Mouse (Mus musculus): ENCODE measurements around the gene 4930432K21Rik. TPM values are rescaled to one million over a fixed set of nuclear protein-coding genes. Genes with fewer than 3 reads are reported as not detected.

Gene 4930432K21Rik
- total RNA-seq, 1 experiment from 2014 or later = 0.82 TPM

GRCm38 (mm10) chr8:84192023-84192422, 44.2 kb downstream of the 4930432K21Rik start:
- peak; percentile 85 for DNase-seq

- DNase-seq = peak; percentile 93
These were observed 44.7 kb downstream of the 4930432K21Rik start for GRCm38 (mm10) chr8:84192555-84192954.

DNA sequence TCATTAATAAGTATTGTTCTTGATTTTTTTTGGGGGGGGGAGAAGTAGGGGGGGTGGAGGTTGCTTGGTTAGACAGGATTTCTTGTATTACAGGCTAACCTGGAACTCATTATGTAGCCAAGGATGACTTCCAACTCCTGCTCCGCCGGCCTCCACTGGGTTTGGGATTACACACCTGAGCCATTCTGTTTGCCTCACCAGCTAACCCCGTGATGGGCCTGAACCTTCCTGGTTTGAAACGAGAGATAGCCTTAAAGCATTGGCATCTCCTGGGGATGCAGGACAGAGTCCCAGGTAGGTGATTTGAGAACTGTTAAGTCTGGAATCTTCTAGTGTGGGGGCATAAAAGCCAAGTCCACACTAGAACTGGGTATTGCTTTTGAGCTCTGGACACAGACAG, 45.3 kb downstream of the 4930432K21Rik start:
- DNase-seq = no peak

DNA sequence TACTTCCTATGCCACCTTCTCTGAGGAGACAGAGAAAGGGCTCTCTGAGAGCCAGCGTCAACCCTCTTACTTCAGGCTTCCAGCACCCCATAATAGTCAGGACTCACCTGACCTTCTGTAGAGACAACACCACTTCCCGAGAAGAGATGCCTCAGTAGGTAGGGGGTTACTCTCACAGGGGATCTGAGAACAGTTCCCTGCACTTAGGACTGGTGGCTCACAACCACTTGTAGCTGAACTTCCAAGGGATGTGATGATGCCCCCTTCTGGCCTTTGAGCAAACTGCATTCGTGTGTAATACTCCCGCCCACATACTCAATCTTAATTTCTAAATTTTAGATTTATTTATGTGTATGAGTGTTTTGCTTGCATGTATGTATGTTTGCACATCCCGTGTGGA, 45.7 kb downstream of the 4930432K21Rik start:
- no peak for DNase-seq

- no peak for DNase-seq
These were observed 46.5 kb downstream of the 4930432K21Rik start for GRCm38 (mm10) chr8:84194224-84194743.

- DNase-seq = peak; percentile 87
These were observed 49.5 kb downstream of the 4930432K21Rik start for GRCm38 (mm10) chr8:84197141-84197921.

DNA sequence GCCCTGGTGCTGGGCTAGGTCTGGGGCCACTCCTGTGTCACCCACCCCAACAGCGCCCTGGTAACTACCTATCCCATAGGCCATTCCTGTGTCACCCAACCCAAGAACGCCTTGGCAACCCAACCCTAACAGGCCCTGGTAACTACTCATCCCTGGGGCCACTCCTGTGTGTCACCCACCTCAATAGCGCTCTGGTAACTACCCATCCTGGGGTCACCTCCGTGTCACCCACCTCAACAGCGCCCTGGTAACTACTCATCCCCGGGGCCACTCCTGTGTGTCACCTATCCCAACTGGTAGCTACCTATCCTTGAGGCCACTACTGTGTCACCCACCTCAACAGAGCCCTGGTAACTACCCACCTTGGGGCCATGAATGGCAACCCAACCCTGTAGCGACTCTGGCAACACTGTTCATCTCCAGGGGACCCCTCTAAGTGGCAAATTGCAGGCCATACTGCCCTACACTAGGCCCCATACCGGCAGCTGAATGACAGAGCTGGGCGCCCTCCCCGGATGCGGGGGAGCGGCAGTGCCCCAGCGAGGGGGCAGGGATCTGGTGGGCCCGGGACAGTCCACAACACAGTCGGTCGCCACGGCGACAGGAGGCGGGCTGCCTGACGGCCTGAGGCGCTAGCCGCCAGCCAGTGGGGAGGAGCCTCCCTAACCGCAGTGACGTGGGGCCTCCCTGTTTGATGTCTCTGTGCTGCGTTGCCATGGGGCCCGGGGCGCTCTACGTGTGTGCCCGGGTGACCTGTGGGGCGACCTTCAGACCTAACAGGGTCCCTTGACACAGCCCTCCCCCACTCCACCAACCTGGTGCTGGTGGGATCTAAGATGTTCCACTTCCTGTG, 50.3 kb downstream of the 4930432K21Rik start:
- peak; percentile 97 for DNase-seq

DNA sequence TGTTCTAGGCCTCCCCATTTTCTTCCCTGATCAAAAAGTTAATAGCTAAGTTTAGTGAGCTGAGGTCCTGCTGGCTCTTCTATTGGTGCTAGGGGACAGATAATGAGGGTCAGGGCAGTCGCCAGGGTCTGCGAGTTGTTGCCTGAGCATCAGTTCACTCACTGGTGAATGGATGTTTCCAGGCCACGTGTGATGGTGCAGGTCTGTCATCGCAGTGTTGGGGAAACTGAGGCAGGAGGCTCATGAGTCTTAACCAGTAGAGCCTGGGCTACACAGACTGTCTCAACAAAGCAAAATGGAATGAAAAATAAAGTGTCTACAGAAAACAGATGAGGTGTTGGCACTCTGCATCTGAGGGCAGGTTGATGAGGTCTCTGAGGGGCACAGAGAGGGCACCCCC, 51.0 kb downstream of the 4930432K21Rik start:
- DNase-seq = no peak

DNA sequence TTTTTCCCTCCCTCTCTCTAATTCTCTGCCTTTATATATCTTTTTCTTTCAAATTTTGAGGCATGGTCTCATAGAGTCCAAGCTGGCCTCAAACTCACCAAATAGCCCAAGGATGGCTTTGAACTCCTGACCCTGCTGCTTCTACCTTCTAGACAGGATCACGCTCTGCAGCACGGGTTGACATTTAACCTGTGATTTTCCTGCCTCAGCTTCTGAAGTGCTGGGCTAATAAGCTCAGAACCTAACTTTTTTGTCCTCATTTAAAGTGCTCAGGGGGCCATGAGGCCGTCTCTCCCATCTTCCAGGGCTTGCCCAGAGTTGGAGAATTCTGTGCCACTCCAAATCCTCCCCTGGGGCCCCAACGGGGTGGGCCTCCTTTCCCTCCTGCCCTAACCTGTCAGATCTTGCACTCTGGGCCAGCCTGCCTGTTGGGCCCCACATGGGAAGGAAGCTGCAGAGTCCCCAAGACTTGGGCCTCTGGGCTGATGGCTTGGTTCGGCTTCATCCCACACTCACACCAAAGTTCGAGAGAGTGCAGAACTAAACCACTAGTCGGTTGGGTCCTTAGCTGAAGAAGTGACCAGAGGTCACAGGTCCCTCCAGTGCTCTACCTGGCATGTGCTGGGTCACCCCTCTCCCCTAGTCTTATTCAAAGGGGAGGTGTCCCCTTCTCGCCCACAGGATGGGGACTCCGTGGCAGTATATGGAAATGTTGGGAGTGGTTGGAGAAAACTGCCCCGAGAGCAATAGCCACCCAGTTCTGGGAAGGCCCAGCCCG, 51.7 kb downstream of the 4930432K21Rik start:
- no peak for DNase-seq

- no peak for DNase-seq
These were observed 52.3 kb downstream of the 4930432K21Rik start for GRCm38 (mm10) chr8:84200126-84200555.

DNA sequence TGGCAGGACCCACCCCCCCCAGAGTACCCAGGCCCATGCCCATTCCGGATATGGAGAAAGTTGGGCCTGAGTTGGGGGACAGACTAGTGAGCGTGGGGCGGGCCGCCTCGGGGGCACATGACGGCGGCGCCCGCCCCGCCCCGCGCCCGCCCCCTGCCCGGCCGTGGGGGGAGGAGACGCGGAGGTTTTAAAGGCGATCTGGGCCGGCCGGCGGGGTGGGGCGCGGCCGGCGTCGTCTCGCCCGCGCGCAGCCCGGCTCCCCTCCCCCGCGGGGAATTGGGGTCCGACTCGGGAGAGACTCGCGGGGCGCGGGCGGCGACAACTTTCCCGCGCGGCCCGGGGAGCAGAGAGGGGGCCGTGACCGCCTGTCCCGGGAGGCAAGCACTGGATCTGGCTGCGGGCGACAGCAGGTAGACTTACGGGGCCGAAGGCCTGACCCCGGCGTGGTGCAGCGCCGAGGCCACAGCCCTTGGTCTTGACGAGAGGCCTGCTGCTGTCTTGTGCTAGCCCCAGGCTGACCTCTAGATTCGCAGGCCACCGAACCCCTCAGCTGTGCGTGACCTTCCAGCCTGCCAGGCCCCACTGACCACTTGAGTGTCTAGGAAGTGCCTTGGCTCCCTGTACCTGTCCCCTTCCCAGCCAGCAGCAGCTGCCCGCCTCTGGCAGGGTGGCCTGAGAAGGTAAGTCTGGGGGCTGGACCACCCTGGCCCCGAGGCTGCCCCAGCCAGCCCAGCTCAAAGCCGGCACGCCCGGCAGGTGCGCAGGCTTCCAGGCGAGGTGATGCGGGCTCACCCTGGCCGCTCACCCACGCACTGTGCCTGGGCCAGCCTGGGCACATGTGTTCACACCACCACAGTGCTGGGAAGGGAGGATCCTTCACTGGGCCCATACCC, 53.1 kb downstream of the 4930432K21Rik start:
- DNase-seq = peak; percentile 90

DNA sequence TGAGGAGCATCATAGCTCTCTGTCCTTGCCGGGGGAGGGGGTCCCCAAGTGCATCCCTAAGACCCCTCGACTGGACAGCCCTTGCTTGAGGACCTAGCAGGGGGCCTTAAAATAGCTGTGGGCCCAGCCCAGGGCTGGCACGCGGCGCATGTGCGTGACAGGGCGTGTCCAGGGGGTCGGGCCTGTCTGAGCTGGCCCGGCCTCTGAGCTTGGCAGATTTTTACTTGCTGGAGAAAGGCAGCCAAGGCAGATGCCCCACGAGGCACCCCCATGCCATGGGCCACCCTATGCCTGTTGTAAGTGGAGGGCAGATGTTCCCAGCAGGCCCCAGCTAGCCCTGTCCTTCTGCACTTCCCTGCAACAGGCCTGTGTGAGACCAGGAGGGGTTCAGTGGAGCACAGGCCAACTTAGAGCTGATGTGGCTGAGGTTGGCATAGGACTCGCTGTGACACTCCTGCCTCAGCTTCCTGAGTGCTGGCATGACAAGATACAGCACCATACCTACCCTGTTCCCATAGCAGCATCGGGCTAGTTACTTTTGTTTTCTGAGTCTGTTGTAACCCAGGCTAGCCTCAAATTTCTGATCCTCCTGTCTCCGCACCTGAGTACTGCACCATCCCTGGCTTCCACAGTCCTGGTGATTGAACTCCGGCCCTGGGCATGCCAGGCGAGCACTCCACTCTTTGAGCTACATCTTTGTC, 53.9 kb downstream of the 4930432K21Rik start:
- peak; percentile 90 for DNase-seq

DNA sequence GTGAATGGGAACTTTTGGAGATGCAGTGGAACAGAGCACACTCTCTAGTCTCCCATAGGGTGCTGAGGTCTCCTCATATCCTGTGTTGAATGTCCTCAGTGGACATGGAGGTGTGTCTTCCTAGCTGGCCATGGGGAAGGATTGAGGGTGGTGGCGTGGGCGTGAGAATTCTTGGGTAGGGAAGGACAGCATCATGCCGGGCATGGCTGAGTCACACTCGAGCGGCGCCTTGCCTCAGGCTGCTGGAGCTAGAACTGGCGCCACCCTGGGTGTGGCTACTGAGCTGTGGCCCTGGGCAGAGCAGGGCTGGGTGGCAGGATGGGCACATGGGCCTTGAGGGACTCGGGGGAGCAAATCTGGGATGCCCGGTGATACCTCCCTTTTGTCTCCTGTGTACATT, 54.6 kb downstream of the 4930432K21Rik start:
- DNase-seq = peak; percentile 89

- DNase-seq = peak; percentile 93
These were observed 55.4 kb downstream of the 4930432K21Rik start for GRCm38 (mm10) chr8:84202938-84203917.

DNA sequence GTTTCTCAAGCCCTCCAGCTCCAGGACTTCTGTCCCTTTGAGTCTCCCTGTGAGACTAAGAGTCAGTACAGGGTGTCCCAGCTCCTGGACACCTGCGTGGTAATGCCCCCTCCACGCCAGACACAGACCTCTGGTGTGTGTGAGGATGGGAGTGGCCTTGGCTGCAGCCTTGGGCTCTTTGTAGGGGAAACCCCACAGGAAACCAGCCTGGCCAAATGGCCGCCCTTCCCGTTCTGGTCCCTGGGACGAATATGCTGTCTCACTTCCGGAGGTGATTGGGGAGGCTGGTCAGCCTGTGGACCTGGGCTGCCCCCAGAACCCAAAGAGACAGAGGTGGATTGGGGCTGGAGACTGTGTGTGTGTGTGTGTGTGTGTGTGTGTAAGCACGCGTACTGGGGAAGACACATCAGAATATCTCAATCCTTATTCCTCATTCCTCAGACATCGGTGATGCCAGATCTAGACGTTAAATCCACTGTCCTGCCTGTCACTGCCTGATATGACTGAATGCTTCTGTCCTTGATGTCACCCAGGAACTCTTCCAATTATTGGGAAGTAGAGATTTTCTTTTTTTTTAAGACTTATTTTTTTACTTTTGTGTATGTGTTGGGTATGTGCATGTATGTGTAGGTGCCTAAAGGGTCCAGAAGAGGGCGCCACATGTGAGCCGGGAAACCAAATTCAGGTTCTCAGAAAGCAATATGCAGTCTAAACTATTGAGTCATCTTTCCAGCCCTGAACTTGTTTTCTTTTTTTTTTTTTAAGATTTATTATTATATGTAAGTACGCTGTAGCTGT, 56.3 kb downstream of the 4930432K21Rik start:
- DNase-seq = peak; percentile 87

- no peak for DNase-seq
These were observed 57.2 kb downstream of the 4930432K21Rik start for GRCm38 (mm10) chr8:84205073-84205472.

- no peak for DNase-seq
These were observed 58.8 kb downstream of the 4930432K21Rik start for GRCm38 (mm10) chr8:84206666-84207065.

GRCm38 (mm10) chr8:84207811-84208210, 60.0 kb downstream of the 4930432K21Rik start:
- DNase-seq = peak; percentile 69
